Mouse (Mus musculus) yolk sac, embryonic 10.5 days (tissue): ENCODE measurements around the gene Stard3.

ENCODE experiments used
- DNase-seq: peaks from one replicate; pipeline ENCODE4 v3.0.0-alpha.2; 2017; ENCODE audit warnings: low spot score

Stard3 gene

DNA sequence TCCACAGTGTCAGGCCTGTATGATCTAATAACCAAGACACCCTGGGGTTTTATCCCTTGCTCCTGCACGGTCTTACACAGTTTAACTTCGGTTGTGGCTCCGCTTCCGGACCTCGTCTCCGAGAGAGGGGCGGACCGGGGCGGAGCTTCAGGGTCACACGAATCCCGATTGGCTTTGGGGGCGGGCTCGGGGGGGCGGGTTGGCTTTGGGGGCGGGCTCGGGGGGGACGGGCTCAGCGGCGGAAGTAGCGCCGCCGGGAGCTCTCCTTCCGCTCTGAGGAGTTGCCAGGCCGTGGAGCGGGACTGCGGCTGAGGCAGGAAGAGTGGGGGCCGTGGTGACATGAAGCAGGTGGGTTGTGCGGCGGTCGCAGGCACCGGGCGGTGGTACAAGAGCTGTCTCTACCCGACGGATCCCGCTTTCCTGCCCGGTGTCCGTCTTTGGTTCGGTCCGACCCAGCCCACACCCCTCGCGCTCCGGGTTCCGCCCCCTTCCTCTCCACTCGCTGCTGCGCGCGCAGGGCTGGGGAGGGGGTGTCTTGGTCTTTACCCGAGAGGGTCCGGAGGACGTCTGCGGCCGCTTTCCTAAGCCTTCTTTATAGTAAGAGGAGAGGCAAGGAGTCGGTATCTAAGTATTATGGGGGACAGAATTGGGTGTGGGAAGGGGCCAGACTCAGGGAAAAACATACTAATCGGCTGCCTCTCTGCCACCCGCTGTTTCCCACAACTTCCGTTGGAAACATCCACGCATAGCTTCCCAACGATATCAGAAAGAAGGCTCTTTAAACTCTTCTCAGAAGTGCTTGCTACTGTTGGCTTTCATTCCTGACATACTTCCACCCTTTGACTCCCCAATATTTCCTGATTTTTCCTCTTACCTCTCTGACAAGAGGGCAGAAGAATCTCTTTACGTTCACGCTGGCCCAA lies at the start of gene Stard3:
Stard3 (plus strand) TSS at position 208 of the 923 bp plus-strand sequence.
- peak; percentile 92 for DNase-seq

DNA sequence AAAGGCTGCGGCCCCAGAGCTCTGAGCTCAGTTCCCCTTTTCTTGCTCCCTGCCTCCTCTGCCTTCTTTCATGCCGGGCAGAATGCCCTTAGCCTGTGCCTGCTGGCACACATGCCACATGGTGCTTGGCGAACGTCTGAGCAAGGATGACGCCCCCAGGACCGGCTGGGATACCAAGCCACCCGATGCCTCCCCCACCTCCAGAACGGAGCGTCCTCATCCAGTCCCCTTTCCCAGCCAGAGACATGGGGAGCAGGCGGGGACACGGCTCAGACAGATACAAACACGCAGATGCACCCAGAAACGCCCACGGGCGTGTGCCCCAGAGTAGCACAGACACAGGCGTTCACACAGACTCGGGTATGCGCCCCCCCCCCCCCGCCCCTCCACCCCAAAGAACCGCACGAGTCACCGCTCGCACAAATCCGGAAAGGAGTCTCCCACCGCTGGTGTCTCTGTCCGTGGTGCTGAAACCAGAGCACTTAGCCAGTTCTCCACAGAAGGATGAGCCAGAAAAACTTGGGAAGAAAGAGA lies 44.3 kb upstream of the Stard3 start:
- peak; percentile 56 for DNase-seq

DNA sequence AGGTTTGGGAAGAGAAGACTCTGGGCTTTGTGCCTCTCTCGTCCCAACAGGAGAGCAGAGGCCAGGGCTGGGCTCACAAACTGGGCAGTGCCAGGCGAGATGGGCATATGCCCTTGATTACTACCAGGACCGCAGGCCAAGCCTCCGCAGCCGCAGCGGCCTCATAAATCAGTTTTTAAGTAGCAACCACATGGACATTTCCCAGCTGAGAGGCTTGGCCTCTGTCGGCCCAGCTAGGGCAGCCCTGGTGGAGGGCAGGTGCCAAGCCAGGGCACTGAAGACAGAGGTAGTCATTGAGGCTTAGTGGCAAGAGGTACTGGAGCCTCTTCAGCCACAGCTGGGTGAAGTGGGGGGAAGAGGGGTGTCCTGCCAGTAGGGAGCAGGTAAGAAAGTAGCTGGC lies 40.7 kb upstream of the Stard3 start:
- no peak for DNase-seq

DNA sequence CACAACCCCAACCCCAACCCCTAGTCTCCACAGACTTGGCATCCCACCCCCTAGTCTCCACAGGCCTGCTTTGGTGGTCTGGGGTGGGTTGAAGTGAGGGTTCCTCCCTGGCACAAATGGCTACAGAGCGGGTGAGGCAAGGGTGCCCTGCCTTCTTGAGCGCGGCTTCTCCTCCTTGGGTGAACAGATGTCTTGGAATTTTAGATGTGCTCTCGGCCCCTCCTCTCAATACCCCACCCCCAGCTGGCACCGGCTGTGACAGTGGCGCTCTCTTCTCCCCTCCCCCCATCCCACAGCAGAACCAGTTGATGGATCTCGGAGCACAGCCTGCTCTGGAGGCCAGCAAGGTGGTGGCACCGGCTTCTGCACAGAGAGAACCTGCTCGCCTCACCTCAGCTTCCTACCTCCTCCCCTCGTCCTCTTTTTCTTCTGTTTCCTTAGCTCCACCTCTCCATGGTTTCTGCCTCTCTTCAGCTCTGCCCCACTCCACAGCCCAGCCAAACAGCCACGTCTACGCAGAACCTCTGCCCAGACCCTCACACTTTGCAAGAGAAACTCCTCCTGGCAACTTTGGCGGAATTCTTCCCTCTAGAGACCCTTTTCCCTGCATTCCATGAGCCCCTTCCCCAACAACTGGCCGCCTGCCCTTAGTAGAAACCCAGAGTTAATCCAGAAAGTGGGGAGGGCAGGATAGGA lies 39.6 kb upstream of the Stard3 start:
- DNase-seq, result no peak

DNA sequence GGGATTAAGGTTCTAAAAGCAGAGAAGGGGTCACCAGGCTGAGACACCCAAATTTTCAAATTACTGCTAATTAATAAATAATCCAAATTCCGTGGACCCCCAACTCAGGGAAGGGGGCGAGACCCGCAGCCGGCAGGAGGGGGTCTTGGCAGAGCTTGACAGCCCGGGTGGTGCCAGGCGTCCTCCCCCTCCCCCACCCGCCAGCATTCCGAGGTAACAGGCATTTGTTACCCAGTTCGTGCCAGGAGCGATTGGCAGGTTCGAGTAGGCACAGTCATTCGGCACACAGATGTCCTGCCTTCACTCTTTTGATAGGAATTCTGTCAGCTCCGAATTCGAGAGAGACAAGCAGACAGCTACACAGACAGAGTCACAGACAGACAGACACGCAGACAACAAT lies 39.0 kb upstream of the Stard3 start:
- no peak for DNase-seq

DNA sequence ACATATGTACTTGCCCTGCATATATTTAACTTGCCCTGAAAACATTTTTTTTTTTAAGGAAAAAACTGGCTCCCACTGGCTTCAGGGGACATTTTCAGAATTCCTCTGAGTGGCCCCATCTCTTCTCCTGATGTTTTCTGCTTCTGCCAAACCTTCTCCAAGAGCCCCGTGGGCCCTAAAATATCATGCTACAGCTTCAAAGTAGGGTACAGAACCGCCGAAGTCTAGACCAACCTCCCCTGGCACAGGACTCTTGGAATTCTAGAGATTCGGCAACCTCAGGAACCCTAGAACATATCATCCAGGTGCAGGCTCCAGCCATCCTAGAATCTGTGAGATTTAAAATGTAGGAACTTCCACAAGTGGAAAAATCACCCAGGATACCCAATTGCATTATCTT lies 38.6 kb upstream of the Stard3 start:
- no peak for DNase-seq

DNA sequence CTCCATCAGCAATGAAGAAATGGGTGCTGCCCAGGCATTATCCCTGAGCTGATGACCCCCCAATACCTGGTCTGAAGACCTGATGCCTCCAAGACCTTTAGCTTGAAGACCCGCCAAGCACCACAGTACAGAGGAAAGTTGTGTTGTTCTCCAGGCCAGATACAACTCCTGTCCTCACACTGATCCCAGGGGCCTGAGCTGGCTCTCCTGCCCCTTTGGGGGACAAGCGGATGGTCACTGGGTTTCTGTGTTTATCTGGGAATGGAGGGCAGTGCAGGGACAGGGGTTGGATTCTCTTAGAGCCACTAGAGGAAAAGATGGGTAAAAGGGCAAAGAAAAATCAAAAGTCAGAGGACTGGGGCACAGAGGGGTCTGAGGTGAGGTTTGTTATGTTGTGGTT lies 38.2 kb upstream of the Stard3 start:
- no peak for DNase-seq

DNA sequence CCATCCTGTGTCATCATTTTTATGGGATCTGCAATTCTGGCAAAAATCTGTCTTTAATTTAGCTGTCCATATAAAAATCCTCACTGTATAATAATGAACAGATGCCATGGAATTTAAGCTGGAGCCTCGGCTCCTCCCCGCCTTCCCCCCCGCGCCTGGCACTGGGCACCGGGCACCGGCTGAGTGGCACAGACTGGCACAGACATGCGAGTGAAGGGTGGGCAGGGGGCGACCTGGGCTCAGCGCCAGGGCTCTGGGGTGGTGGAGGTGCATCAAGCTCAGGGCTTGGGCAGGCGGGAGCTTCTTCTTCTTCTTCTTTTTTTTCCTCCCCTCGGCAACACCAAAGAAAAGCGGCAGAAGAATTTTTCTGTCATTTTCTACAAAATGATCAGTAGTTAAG lies 37.8 kb upstream of the Stard3 start:
- DNase-seq, result no peak

DNA sequence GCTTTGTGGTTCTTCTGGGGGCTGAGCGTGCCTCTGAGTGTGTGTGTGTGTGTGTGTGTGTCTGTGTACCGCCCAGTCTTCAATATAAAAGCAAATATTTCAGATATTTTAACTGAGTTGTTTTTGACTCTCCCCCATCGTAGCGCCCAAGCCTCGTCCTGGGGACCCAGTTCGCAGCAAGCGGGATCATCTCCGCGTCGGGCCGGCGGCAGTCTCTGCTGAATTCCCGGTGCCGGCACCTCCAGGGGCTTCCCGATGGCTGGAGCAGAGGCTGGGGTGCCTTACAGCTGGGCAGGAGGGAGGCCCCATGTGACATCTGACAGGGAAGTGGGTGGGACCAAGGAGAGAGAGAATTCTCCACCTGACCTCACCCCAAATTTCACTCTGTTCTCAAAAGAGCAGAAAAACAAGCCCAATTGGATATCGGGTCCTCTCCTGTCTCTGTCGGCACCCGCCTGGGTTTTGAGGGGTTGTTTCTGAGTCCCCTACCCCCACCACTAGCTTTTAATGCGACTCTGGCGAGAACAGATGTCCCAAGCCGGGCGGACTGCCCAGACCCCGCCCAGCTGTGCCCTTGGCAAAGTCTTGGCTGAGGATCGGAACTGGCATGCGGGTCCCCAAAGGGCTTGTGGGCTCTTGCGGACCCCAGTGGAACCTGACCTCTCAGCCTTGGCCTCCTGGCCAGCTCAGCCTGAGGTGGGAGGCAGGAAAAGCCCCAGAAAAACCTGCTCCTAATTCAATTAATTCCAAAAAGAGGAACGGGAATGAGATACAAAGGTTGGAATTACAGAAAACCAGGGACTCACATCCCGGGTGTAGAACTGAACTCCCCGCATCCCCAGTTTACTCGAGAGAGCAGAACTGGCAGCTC lies 37.1 kb upstream of the Stard3 start:
- no peak for DNase-seq

DNA sequence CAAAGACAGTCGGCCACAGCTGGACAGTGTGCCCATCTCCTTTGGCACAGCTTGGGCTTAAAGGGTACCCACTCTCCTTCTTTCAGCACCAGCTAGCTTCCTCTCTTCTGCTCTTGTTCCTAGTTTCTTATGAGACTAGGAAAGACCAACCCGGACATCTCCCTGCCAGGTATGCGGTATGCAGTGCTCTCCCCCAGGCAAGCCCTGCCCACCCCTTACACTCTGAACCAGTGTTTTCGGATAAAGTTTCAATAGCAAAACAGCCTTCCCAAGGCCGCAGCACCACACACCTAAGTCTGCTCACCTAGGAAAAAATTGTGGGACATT lies 36.5 kb upstream of the Stard3 start:
- no peak for DNase-seq

DNA sequence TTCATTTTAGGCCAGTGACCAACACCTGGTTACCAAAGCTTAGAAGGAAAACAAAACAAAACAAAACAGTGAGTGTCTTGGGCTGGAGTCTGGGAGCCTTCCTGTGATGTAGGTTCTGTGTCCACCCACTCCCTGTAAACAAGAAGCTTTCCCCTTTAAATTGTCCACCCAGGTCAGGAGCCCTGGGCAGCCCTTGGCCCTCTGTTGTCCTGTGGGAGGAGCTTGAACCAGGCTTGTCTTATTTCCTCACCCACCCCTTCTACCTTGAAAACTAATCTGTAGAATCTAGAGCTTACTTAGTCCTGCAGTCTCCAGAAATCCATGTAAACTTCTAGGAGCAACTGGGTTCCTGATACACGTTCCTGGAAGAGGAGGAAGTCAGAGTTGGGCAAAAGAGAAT lies 36.0 kb upstream of the Stard3 start:
- no peak for DNase-seq

DNA sequence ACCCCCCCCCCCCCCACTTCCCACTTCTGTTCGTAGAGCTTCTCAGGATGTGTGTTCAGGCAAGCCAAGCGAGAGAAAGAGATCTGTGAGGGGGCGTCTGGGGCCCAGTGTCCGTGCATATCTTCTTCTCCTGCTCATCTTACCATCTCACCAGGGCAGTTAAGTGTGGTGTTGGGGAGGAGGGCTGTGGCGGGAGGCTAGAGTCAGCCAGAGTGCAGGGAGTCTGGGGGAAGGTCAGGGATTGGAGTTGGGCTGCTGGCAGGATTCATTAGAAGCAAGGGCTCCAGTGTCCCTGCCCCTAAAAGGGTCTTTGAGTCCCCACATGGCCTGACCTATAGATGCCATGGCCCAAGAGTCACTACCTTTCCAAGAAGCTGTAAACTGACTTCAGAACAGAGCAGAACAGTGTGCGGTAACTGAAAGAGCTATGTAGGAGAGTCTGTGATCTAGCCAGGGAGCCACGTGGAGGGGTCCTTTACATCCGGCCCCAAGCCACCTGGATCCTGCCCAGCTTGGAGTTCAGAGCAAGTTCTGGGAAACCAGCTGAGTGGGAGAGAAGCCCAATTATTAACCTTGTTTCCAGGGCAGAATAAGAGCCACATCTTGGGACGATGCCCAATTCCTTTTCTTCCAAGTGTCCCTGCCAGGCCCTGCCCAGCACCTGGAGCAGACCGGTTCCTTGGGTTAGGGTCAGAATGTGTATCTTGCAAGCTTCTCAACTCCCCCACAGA lies 34.9 kb upstream of the Stard3 start:
- DNase-seq, result no peak

DNA sequence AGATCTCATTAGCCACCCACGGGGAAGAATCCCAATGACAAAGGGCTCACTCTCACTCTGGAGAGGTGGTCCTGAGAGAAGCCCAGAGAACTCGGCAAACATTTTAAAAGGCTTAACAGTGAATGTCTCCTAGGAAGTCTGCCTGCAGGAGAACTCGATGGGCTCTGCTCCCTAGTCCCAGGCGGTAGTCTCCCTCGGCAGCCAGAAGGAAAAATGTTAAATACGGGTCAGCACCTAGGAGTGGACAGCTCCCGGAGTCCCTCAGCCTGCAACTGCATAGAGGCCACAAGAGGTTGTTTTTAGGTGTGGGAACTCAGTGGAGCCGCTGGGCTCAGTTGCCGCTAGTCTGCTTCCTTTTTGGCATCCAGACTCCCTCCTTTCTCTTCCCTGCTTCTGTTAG lies 34.2 kb upstream of the Stard3 start:
- no peak for DNase-seq

DNA sequence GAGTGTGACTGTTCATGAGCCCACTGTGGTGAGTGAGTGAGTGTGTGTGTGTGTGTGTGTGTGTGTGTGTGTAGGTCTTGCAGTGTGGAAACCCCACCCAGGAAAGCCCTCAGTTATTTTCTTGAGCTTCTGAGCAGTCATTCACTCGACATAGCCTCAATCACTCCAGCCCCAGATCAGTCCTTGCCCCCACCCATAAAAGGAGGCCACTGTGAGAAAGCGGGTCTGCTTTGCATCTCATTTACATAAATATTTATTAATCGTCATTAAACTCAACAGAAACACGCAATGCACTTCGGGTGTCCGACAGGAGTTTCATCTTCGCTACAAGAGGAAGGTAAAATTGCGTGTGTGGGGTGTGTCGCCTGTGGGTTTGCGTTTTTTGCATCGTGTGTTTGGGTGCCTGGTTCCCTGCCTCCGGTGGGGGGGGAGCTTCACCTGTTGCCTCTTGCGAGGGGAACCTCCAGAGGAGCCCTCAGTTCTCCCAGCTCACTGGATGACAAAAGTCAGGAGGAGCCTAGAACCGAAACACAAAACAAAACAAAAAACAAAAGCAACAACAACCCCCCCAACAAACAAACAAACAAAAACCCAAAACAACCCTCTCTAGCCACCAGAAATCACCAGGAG lies 32.9 kb upstream of the Stard3 start:
- DNase-seq, result no peak

DNA sequence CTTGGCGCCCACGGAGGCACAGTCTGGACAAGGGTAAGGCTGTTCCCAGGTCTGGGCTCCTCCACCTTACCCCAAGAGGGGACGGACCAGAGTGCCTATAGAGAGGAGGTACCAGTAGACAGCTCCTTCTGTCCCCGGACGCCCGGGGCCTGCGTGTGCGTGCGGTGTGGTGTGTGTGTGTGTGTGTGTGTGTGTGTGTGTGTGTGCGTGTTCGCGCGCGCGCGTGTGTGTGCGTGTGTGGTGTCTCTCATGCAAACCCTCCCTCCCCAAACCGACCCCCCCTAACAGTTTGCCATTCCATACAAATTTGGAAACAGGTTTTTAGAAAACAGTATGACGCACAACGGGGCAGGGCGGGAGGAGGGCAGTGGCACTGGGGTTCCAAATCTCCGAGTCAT lies 32.3 kb upstream of the Stard3 start:
- no peak for DNase-seq

DNA sequence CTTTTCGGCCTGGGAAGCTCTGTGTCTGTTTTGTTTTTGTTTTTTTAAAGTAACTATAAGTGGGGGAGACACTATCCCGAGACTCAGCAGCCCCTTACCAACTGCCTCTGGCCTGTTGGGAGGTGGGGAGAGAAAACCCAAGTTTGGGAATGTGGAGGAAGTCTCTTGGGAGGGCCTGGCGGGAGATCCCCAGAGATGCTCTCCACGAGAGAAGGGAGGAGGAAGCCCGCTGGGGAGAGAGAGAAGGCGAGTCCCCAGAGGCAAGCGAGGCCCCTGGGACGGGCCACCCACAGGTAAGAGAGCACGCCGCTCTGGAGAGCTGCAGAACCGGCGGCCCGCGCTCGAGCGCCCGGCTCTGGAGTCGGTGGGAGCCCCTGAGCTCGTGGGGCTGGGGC lies 31.4 kb upstream of the Stard3 start:
- DNase-seq, result no peak

DNA sequence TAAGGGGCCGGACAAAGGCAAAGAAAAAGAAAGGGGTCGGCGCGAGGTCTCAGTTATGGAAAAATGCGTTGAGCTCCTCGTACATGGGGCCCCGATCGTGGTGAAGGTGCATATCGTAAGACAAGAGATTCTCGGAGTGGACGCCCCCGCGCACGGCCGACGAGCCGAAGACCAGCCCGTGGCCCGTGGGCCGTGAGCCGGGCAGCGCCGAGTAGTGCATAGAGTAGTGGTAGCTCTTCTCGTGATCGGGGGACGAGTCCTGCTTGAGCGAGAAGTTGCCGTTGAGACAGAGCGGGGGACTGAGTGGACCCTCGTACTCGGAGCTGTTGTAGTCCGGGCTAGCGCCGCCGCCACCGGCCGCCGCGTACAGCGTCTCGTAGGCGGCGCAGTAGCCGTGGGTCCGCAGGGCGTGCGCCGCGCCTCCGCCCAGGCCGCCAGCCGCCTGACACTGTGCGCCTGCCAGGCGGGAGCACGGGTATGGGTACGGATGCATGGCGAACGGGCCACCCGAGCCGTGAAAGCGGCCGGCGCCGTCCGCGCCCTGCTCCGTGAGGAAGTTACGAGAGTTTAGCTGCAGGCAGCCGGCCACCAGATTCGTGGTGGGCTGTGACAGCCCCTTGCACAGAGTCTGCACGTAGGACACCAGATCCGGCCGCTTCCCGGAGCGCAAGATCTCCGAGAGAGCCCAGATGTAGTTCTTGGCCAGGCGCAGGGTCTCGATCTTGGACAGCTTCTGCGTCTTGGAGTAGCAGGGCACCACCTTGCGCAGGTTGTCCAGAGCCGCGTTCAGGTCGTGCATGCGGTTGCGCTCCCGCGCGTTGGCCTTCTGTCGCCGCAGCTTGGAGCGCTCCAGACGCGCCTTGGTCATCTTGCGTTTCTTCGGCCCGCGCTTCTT lies 30.8 kb upstream of the Stard3 start:
- no peak for DNase-seq

DNA sequence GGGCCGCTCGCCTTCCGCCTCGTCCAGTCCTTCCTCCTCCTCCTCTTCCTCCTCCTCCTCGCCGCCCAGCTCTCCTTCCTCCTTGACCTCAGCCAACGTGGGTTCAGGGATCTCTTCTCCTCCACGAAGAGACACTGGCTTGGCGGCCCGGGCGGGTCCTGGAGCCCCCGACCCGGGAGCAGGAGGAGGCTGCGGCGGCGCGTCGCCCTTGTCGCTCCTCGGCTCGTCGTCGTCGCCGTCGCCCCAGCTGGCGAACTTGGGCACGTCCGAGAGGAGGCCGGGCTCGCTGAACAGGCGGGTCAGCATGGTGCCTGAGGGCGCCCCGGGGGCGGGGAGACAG lies 30.2 kb upstream of the Stard3 start:
- no peak for DNase-seq

DNA sequence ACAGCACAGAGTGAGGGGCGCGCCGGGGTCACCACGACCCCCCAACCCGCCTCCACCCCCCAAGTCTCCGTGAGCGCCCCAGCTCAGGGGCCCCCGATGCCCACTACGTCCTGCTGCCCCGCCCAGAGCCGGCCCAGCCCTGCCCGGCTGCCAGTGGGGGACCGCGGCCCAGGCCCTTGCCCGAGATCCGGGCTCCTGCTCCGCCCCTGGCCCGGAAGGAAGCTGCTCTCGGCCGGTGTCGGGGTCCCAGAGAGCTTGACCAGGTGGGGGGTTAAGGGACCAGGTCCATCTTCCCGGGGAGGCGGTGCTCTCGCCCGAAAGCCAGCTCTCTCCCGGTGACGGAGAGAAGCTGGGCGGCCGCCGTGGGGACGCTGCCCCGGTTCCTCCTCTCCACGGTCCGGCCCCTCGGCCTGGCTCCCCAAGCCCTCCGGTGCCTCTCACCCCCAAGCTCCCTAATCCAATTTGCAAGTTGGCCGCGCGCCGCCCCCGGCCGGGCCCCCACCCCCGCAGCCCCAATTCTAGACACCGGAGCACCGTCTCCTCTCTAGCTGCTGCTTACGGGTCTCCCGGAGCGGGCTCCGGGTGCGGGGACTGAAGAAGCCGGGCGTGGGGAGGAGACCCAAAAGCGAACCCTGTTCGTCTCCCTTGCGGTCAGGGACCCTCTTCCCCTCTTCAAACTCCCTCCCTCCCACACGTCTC lies 29.6 kb upstream of the Stard3 start:
- DNase-seq, result no peak
